ENCODE assay signal across 9 mouse cellular contexts in genomic region chr6:88369851-88370635, GRCm38 (mm10).
DNase-seq lines count a peak whose midpoint lies in the region; ATAC-seq and TF ChIP-seq lines count a peak whose summit lies in the region.
"Had no signal": no experiment of that assay in that cellular context is flagged by ENCODE, and none has a peak within 500 bp of the region (broad histone marks: within the 10 kb centered on the region; RNA-seq: fewer than 3 reads in every experiment).

No protein-coding gene starts in this region.

- H3K36me3 ChIP-seq in hindbrain, embryonic 15.5 days = no peaks in the 10 kb centered on the region
- H3K36me3 ChIP-seq in hindbrain, embryonic 10.5 days = no peaks in the 10 kb centered on the region
- H3K36me3 ChIP-seq in liver, adult 2 months (ENCODE audit: control insufficient read depth, insufficient read depth, low read length) = no peaks in the 10 kb centered on the region

- 0 out of 2 replicates have a peak, but pooled peaks have one; percentile 42 for ATAC-seq in hindbrain, embryonic 15.5 days (ENCODE audit: low FRiP score, low read depth)

- no peaks in the 10 kb centered on the region for H3K27me3 ChIP-seq in hindbrain, embryonic 15.5 days
- H3K27me3 ChIP-seq in hindbrain, embryonic 10.5 days (ENCODE audit: insufficient read depth, poor library complexity, severe bottlenecking) = no peaks in the 10 kb centered on the region
- no peaks in the 10 kb centered on the region for H3K27me3 ChIP-seq in liver, adult 2 months (ENCODE audit: control insufficient read depth, insufficient read depth, low read length)

- no peak overlapping the region for H3K27ac ChIP-seq in hindbrain, embryonic 15.5 days (replicated peaks)
- H3K27ac ChIP-seq in hindbrain, embryonic 10.5 days = no peak overlapping the region
- H3K27ac ChIP-seq in liver, adult 2 months (replicated peaks; ENCODE audit: insufficient read depth, low read depth, low read length) = no peak overlapping the region
- H3K27ac ChIP-seq: liver, embryonic 14.5 days had no signal

- no peaks in the 10 kb centered on the region; the same call in 1 of the 2 replicates for H3K79me2 ChIP-seq in liver, adult 2 months (ENCODE audit: control insufficient read depth, insufficient read depth, low read length)

- H3K4me1 ChIP-seq in hindbrain, embryonic 15.5 days (replicated peaks) = peaks cover 13% of the 10 kb centered on the region
- H3K4me1 ChIP-seq in hindbrain, embryonic 10.5 days (replicated peaks) = peaks cover 9% of the 10 kb centered on the region
- no peaks in the 10 kb centered on the region for H3K4me1 ChIP-seq in liver, adult 2 months (ENCODE audit: control insufficient read depth, insufficient read depth, low read length)

- WGBS in hindbrain, embryonic 15.5 days = 47% methylated on average over 8 of the region's 8 CpGs
- WGBS in hindbrain, embryonic 10.5 days = 88% methylated on average over 8 of the region's 8 CpGs
- 47% methylated on average over 8 of the region's 8 CpGs for WGBS in liver, adult 2 months

- no peak for DNase-seq in hindbrain, embryonic 10.5 days (ENCODE audit: low spot score)
- DNase-seq in adrenal gland, adult 2 months = peak; percentile 52
- DNase-seq in heart, adult 8-10 months (ENCODE audit: low spot score) = peak; percentile 55
- peak; percentile 60 for DNase-seq in liver, adult 2 months (ENCODE audit: extremely low read depth, low read depth, low spot score)
- peak; percentile 75 for DNase-seq in testis, postnatal 10 days (ENCODE audit: low spot score)
- no peak for DNase-seq in left cerebral cortex, adult 8-10 months (ENCODE audit: low spot score in 2 of 2)
- DNase-seq in frontal cortex, postnatal 14 days (ENCODE audit: low spot score in 2 of 2) = no peak

- TF ChIP-seq POLR2A in liver, adult 2 months (IDR thresholded peaks at IDR 0.05; ENCODE audit: extremely low read depth, insufficient read depth, low read length) = no peak

- TF ChIP-seq CTCF in liver, adult 2 months (IDR thresholded peaks at IDR 0.05; ENCODE audit: low read depth, low read length) = no peak

- no peak overlapping the region for H3K9ac ChIP-seq in hindbrain, embryonic 15.5 days
- H3K9ac ChIP-seq in liver, adult 2 months (ENCODE audit: low read depth, low read length) = no peak overlapping the region
- H3K9ac ChIP-seq: liver, embryonic 14.5 days had no signal

- no peak overlapping the region for H3K4me3 ChIP-seq in hindbrain, embryonic 15.5 days
- no peak overlapping the region for H3K4me3 ChIP-seq in hindbrain, embryonic 10.5 days
- H3K4me3 ChIP-seq in liver, adult 2 months (ENCODE audit: insufficient read depth, low read depth, low read length) = no peak overlapping the region

- no peak overlapping the region for H3K4me2 ChIP-seq in hindbrain, embryonic 15.5 days

- H3K9me3 ChIP-seq in hindbrain, embryonic 15.5 days = no peaks in the 10 kb centered on the region
- H3K9me3 ChIP-seq in hindbrain, embryonic 10.5 days = no peaks in the 10 kb centered on the region

Comparison
In these comparisons a context has a peak if more than half of its experiments do, and no peak if none do; other contexts are left out.
1. DNase-seq: peak in adrenal gland, adult 2 months (single experiment), heart, adult 8-10 months (single experiment), liver, adult 2 months (single experiment) and testis, postnatal 10 days (single experiment); none in hindbrain, embryonic 10.5 days (single experiment), left cerebral cortex, adult 8-10 months (0 of 2) and frontal cortex, postnatal 14 days (0 of 2).